Mouse (Mus musculus) kidney, embryonic 16.5 days (tissue): ENCODE results near the gene Alkbh8. TPM values are rescaled to one million over a fixed set of nuclear protein-coding genes. Genes with fewer than 3 reads are reported as not detected.
"Not testable (repeated sequence)": the region's sequence is repeated elsewhere in the genome, so short reads cannot be mapped to it uniquely, and the experiment has no call there.

Experiments used
- ATAC-seq: fragments of 200-750 bp; cut with Nextera tagmentation; 2 replicates; pipeline ENCODE4 v1.8.0; 2017; ENCODE audit warnings: moderate TSS enrichment; ENCODE audit not compliant: low FRiP score, low TSS enrichment
- H3K27ac ChIP-seq: fragments of 300-500 bp; sonication (generic); 2 replicates; pipeline ENCODE4 v1.5.1; 2014; ENCODE audit warnings: low read length
- H3K27me3 ChIP-seq: fragments of 300-500 bp; sonication (generic); 2 replicates; pipeline ENCODE4 v1.6.1; 2014; ENCODE audit warnings: low read length, control low read depth, mixed read lengths; ENCODE audit not compliant: insufficient read depth
- H3K36me3 ChIP-seq: fragments of 300-500 bp; sonication (generic); 2 replicates; pipeline ENCODE4 v1.6.1; 2014; ENCODE audit warnings: low read length, control low read depth, mixed read lengths; ENCODE audit not compliant: insufficient read depth
- H3K4me1 ChIP-seq: fragments of 300-500 bp; sonication (generic); 2 replicates; pipeline ENCODE4 v1.6.1; 2014; ENCODE audit warnings: low read length, control low read depth, mixed read lengths; ENCODE audit not compliant: insufficient read depth
- H3K4me2 ChIP-seq: fragments of 300-500 bp; sonication (generic); replicated peaks from 2 replicates; pipeline ENCODE4 v1.6.1; 2014; ENCODE audit warnings: low read depth, low read length
- H3K4me3 ChIP-seq: fragments of 300-500 bp; sonication (generic); 2 replicates; pipeline ENCODE4 v1.5.1; 2014; ENCODE audit warnings: mild to moderate bottlenecking, low read length
- H3K9ac ChIP-seq: fragments of 300-500 bp; sonication (generic); replicated peaks from 2 replicates; pipeline ENCODE4 v1.6.1; 2014; ENCODE audit warnings: low read length
- H3K9me3 ChIP-seq: fragments of 300-500 bp; sonication (generic); 2 replicates; pipeline ENCODE4 v1.6.1; 2016; ENCODE audit warnings: low read length, control low read depth
- WGBS: fragments of 180-500 bp; shearing (Covaris S2); extraction: QIAGEN DNeasy Blood & Tissue Kit; methylation state at CpG from one replicate; pipeline ENCODE4 v1.1.7; 2014; 5-methylcytosine and 5-hydroxymethylcytosine counted together
- polyA plus RNA-seq: library from polyadenylated mRNA; unstranded; fragments of >200 nt; fragmentation: Nextera tagmentation; extraction: Ambion mirVana; gene quantifications from 2 replicates; pipeline ENCODE4 v1.2.1, GENCODE M21; 2015

Alkbh8 gene
- polyA plus RNA-seq, 1 experiment from 2014 or later = 31.9 TPM

- Histone ChIP-seq H3K4me1 (no peaks in the 10 kb centered on the region), H3K27me3 (no peaks in the 10 kb centered on the region), H3K4me2 (no peak overlapping the region), H3K36me3 (peaks cover 40% of the 10 kb centered on the region), H3K9ac (no peak overlapping the region), H3K4me3 (no peak overlapping the region), H3K9me3 (no peaks in the 10 kb centered on the region), H3K27ac (no peak overlapping the region)
- WGBS = 90% methylated on average over 1 of the region's 1 CpGs
- no peak for ATAC-seq
Observed at GRCm38 (mm10) chr9:3345967-3346366, 11.0 kb downstream of the Alkbh8 start.

- 68% methylated on average over 1 of the region's 1 CpGs for WGBS
- no peaks in the 10 kb centered on the region for H3K4me1 ChIP-seq
- no peak overlapping the region for H3K4me3 ChIP-seq
- H3K9me3 ChIP-seq = no peaks in the 10 kb centered on the region
- ATAC-seq = no peak
- no peaks in the 10 kb centered on the region for H3K27me3 ChIP-seq
- no peak overlapping the region for H3K27ac ChIP-seq
- H3K9ac ChIP-seq = no peak overlapping the region
- H3K4me2 ChIP-seq = no peak overlapping the region
- H3K36me3 ChIP-seq = peaks cover 37% of the 10 kb centered on the region
Observed at GRCm38 (mm10) chr9:3350056-3350455, 15.1 kb downstream of the Alkbh8 start.

GRCm38 (mm10) chr9:3376323-3376722, 41.4 kb downstream of the Alkbh8 start:
- not testable (repeated sequence) for H3K4me3 ChIP-seq, H3K4me1 ChIP-seq, H3K27me3 ChIP-seq, H3K4me2 ChIP-seq, ATAC-seq, H3K9me3 ChIP-seq, H3K9ac ChIP-seq, H3K27ac ChIP-seq
- peaks cover 13% of the 10 kb centered on the region for H3K36me3 ChIP-seq
- WGBS = 52% methylated on average over 1 of the region's 1 CpGs

- Histone ChIP-seq H3K27me3 (no peaks in the 10 kb centered on the region), H3K9ac (peak within 1 kb of the TSS; percentile 86), H3K4me2 (peak within 1 kb of the TSS; percentile 73), H3K4me3 (peak within 1 kb of the TSS; percentile 85), H3K9me3 (no peaks in the 10 kb centered on the region), H3K36me3 (no peaks in the 10 kb centered on the region), H3K4me1 (no peaks in the 10 kb centered on the region), H3K27ac (peak within 1 kb of the TSS; percentile 91)
- ATAC-seq = peak; percentile 96
- under 1% methylated on average over 28 of the region's 28 CpGs for whole genome bisulfite sequencing
Observed at GRCm38 (mm10) chr9:3403251-3404208, 68.6 kb downstream of the Alkbh8 start, which contains the start of gene Cwf19l2. TSS of gene Cwf19l2 (plus strand) at chr9:3403592.

GRCm38 (mm10) chr9:3404372-3404771, 69.4 kb downstream of the Alkbh8 start:
- peak; percentile 42; the same call in 1 of the 2 replicates for ATAC-seq

GRCm38 (mm10) chr9:3439555-3440300, 104.8 kb downstream of the Alkbh8 start:
- 88% methylated on average over 6 of the region's 6 CpGs for WGBS
- not testable (repeated sequence) for H3K9ac ChIP-seq, ATAC-seq, H3K4me3 ChIP-seq, H3K36me3 ChIP-seq, H3K4me2 ChIP-seq, H3K27me3 ChIP-seq, H3K27ac ChIP-seq, H3K9me3 ChIP-seq, H3K4me1 ChIP-seq

More at GRCm38 (mm10) chr9:3404372-3404771, 69.4 kb downstream of the Alkbh8 start:
- no peaks in the 10 kb centered on the region for H3K4me1 ChIP-seq
- under 1% methylated on average over 13 of the region's 13 CpGs for WGBS
- peak overlapping the region; percentile 73 for H3K4me2 ChIP-seq
- peak overlapping the region; percentile 86 for H3K9ac ChIP-seq
- H3K9me3 ChIP-seq = no peaks in the 10 kb centered on the region
- no peaks in the 10 kb centered on the region for H3K27me3 ChIP-seq
- peak overlapping the region; percentile 83 for H3K27ac ChIP-seq
- no peaks in the 10 kb centered on the region for H3K36me3 ChIP-seq
- H3K4me3 ChIP-seq = peak overlapping the region; percentile 85

Other genes starting within 250 kb of the Alkbh8 start
- 12.2 and 17.8 TPM in 2 replicates for gene Cwf19l2, start 68.5 kb downstream of the Alkbh8 start, polyA plus RNA-seq
- gene Gucy1a2, start 197.6 kb downstream of the Alkbh8 start, polyA plus RNA-seq = 2.2 and 2.6 TPM in 2 replicates